Mouse (Mus musculus) liver, embryonic 12.5 days (tissue): ENCODE data around the gene Ankrd54. TPM values are rescaled to one million over a fixed set of nuclear protein-coding genes. Genes with fewer than 3 reads are reported as not detected.

ENCODE experiments used
- ATAC-seq: fragments of 200-750 bp; cut with Nextera tagmentation; 2 replicates; pipeline ENCODE4 v1.8.0; 2017; ENCODE audit warnings: moderate number of reproducible peaks, mild to moderate bottlenecking, moderate library complexity
- H3K27ac ChIP-seq: fragments of 300-500 bp; sonication (generic); 2 replicates; pipeline ENCODE4 v1.5.1; 2016; ENCODE audit warnings: mild to moderate bottlenecking
- H3K27me3 ChIP-seq: fragments of 300-500 bp; sonication (generic); replicated peaks from 2 replicates; pipeline ENCODE4 v1.6.1; 2016; ENCODE audit warnings: mild to moderate bottlenecking, moderate library complexity
- H3K36me3 ChIP-seq: fragments of 300-500 bp; sonication (generic); 2 replicates; pipeline ENCODE4 v1.6.1; 2016; ENCODE audit warnings: mild to moderate bottlenecking, moderate library complexity
- H3K4me1 ChIP-seq: fragments of 300-500 bp; sonication (generic); 2 replicates; pipeline ENCODE4 v1.6.1; 2016
- H3K4me2 ChIP-seq: fragments of 300-500 bp; sonication (generic); 2 replicates; pipeline ENCODE4 v1.6.1; 2016; ENCODE audit warnings: mild to moderate bottlenecking, moderate library complexity
- H3K4me3 ChIP-seq: fragments of 300-500 bp; sonication (generic); 2 replicates; pipeline ENCODE4 v1.5.1; 2016; ENCODE audit warnings: mild to moderate bottlenecking, moderate library complexity
- H3K9ac ChIP-seq: fragments of 300-500 bp; sonication (generic); 2 replicates; pipeline ENCODE4 v1.6.1; 2016; ENCODE audit warnings: mild to moderate bottlenecking, moderate library complexity
- H3K9me3 ChIP-seq: fragments of 300-500 bp; sonication (generic); replicated peaks from 2 replicates; pipeline ENCODE4 v1.6.1; 2016; ENCODE audit warnings: mild to moderate bottlenecking, moderate library complexity
- WGBS: fragments of 180-500 bp; shearing (Covaris S2); methylation state at CpG from one replicate; pipeline ENCODE4 v1.1.7; 2016; ENCODE audit not compliant: insufficient replicate concordance; 5-methylcytosine and 5-hydroxymethylcytosine counted together
- polyA plus RNA-seq: library from polyadenylated mRNA; unstranded; fragments of >200 nt; fragmentation: Nextera tagmentation; extraction: Ambion mirVana; gene quantifications from 2 replicates; pipeline ENCODE4 v1.2.1, GENCODE M21; 2016

The Ankrd54 gene
- polyA plus RNA-seq, 1 experiment from 2014 or later, result 61.4 TPM

GRCm38 (mm10) chr15:79056601-79057000 lies 6.1 kb downstream of the Ankrd54 start:
- 0 out of 2 replicates have a peak overlapping the region, but pooled peaks have one; percentile 7 for H3K27ac ChIP-seq
- H3K4me1 ChIP-seq, result peaks cover 58% of the 10 kb centered on the region
- 92% methylated on average over 7 of the region's 7 CpGs for WGBS

DNA sequence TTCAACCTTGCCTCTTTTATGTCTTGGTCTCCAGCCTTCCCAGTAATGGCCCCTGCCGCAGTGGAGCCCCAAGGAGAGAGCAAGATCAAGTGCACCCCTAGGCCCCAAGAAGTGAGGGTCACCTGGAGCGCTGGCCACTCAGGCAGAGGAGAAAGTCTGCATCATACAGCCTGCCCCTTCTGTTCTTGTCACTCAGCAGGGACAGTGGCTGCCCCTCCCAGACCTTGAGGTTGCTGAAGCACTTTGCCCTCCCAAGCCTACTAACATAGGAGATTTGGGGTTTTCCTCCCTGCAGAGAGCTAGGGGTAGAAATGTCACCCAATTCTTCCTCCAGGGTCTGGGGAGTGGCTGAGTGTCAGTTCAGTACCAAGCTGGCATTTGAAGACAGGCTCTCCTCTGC lies 10.3 kb downstream of the Ankrd54 start:
- Histone ChIP-seq H3K36me3 (peaks cover 57% of the 10 kb centered on the region), H3K4me2 (no peak overlapping the region), H3K9ac (0 out of 2 replicates have a peak overlapping the region, but pooled peaks have one; percentile 48), H3K4me3 (no peak overlapping the region), H3K27me3 (peaks cover 14% of the 10 kb centered on the region), H3K27ac (peak overlapping the region; percentile 74), H3K4me1 (peaks cover 34% of the 10 kb centered on the region), H3K9me3 (no peaks in the 10 kb centered on the region)
- no peak for ATAC-seq
- 87% methylated on average over 2 of the region's 2 CpGs for WGBS

More at GRCm38 (mm10) chr15:79056601-79057000, 6.1 kb downstream of the Ankrd54 start:
- Histone ChIP-seq H3K9ac (no peak overlapping the region), H3K27me3 (no peaks in the 10 kb centered on the region), H3K36me3 (peaks cover 96% of the 10 kb centered on the region), H3K4me2 (no peak overlapping the region), H3K4me3 (no peak overlapping the region), H3K9me3 (no peaks in the 10 kb centered on the region)
- no peak for ATAC-seq

- Histone ChIP-seq H3K4me2 (peak overlapping the region; percentile 3; the same call in 1 of the 2 replicates), H3K27me3 (peaks cover 21% of the 10 kb centered on the region), H3K36me3 (peaks cover 50% of the 10 kb centered on the region), H3K9ac (no peak overlapping the region), H3K27ac (peak overlapping the region; percentile 74), H3K4me3 (no peak overlapping the region), H3K4me1 (peaks cover 29% of the 10 kb centered on the region), H3K9me3 (no peaks in the 10 kb centered on the region)
- peak; percentile 33 for ATAC-seq
- 51% methylated on average over 13 of the region's 13 CpGs for WGBS
These were observed 11.0 kb downstream of the Ankrd54 start for GRCm38 (mm10) chr15:79051461-79052360.

GRCm38 (mm10) chr15:79050964-79051363 lies 11.7 kb downstream of the Ankrd54 start:
- no peak overlapping the region for H3K9ac ChIP-seq
- WGBS, result 67% methylated on average over 2 of the region's 2 CpGs
- ATAC-seq, result no peak
- H3K27me3 ChIP-seq, result peaks cover 24% of the 10 kb centered on the region
- peaks cover 29% of the 10 kb centered on the region for H3K4me1 ChIP-seq
- peaks cover 43% of the 10 kb centered on the region for H3K36me3 ChIP-seq
- peak overlapping the region; percentile 74 for H3K27ac ChIP-seq
- no peak overlapping the region for H3K4me3 ChIP-seq
- H3K4me2 ChIP-seq, result peak overlapping the region; percentile 3; the same call in 1 of the 2 replicates
- H3K9me3 ChIP-seq, result no peaks in the 10 kb centered on the region

DNA sequence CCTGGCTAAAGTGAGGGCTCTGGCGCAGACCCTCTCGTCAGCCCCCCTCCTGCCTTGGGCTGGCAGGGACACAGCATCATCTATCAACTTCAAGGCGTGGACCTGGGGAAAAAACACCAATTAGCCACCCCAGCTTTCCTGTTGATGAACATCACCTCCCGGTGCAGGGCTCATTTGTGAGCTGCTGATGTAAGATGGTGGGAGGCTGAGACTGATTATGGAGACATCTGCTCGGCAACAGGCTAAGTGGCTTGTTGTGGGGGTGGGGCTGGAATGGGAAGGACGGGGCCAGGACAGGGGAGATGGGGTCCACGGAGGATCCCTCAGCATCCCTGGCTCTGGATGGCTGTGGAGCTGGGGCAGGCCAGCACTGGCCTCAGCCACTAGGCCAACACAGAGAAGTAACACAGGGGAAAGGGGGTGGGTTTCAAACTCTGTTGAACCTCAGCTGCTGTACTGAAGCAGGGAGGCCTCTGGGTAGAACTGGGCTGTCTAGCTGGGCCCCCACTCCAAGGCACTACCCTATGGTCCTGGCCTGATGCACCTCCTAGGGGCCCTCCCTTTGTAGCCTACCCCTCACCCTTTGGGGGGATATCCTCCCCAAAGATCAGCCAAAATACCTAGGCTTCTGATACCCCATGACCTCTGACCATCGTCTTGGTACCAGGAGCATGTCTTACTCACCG lies 12.4 kb downstream of the Ankrd54 start:
- H3K36me3 ChIP-seq, result peaks cover 36% of the 10 kb centered on the region
- H3K9me3 ChIP-seq, result no peaks in the 10 kb centered on the region
- ATAC-seq, result no peak
- H3K27me3 ChIP-seq, result peaks cover 31% of the 10 kb centered on the region
- H3K4me2 ChIP-seq, result no peak overlapping the region
- no peak overlapping the region for H3K27ac ChIP-seq
- WGBS, result 62% methylated on average over 9 of the region's 9 CpGs
- H3K4me1 ChIP-seq, result peaks cover 29% of the 10 kb centered on the region
- H3K4me3 ChIP-seq, result no peak overlapping the region
- H3K9ac ChIP-seq, result no peak overlapping the region

GRCm38 (mm10) chr15:79048186-79048585 lies 14.5 kb downstream of the Ankrd54 start:
- peaks cover 52% of the 10 kb centered on the region for H3K27me3 ChIP-seq
- H3K4me2 ChIP-seq, result no peak overlapping the region
- no peaks in the 10 kb centered on the region for H3K9me3 ChIP-seq
- 67% methylated on average over 4 of the region's 4 CpGs for WGBS
- H3K27ac ChIP-seq, result no peak overlapping the region
- H3K4me3 ChIP-seq, result no peak overlapping the region
- peaks cover 15% of the 10 kb centered on the region for H3K36me3 ChIP-seq
- ATAC-seq, result no peak
- peaks cover 44% of the 10 kb centered on the region for H3K4me1 ChIP-seq
- H3K9ac ChIP-seq, result no peak overlapping the region

DNA sequence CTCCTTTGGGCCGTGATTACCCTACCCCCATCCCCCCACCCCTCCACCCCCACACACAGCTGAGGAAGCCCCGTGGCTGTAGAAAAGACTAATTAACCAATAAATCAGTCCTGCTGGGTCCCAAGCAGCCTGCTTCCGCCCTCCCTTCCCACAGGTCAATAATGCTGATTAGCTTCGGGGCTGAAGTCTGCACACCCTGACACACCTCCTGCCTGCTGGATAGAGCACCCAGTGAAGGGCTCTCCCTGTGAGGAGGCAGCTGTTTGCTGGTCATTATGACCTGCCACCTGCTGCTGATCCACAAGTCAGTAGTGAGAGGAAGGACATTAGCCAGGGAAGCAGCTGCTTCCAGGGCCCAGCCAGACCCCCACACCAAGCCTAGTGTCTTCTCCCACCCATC lies 17.9 kb downstream of the Ankrd54 start:
- Histone ChIP-seq H3K36me3 (no peaks in the 10 kb centered on the region), H3K4me1 (peaks cover 40% of the 10 kb centered on the region), H3K27me3 (peaks cover 85% of the 10 kb centered on the region), H3K4me2 (no peak overlapping the region; the same call in 1 of the 2 replicates), H3K9me3 (no peaks in the 10 kb centered on the region), H3K4me3 (no peak overlapping the region), H3K27ac (peak overlapping the region; percentile 54; the same call in 1 of the 2 replicates), H3K9ac (no peak overlapping the region)
- peak; percentile 55 for ATAC-seq
- WGBS, result 27% methylated on average over 4 of the region's 4 CpGs

DNA sequence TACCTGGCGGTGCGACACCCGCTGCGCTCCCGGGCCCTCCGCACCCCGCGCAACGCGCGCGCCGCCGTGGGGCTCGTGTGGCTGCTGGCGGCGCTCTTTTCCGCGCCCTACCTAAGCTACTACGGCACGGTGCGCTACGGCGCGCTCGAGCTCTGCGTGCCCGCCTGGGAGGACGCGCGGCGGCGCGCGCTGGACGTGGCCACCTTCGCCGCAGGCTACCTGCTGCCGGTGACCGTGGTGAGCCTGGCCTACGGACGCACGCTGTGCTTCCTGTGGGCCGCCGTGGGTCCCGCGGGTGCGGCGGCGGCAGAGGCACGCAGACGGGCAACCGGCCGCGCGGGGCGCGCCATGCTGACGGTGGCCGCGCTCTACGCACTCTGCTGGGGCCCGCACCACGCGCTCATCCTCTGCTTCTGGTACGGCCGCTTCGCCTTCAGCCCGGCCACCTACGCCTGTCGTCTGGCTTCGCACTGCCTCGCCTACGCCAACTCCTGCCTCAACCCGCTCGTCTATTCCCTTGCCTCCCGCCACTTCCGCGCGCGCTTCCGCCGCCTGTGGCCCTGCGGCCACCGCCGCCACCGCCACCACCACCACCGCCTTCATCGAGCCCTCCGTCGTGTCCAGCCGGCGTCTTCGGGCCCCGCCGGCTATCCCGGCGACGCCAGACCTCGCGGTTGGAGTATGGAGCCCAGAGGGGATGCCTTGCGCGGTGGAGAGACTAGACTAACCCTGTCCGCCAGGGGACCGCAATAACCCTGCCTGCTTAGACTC lies 19.8 kb downstream of the Ankrd54 start:
- Histone ChIP-seq H3K4me2 (peak overlapping the region; percentile 85), H3K9ac (peak overlapping the region; percentile 50; the same call in 1 of the 2 replicates), H3K27ac (no peak overlapping the region), H3K4me3 (peak overlapping the region; percentile 58), H3K9me3 (no peaks in the 10 kb centered on the region), H3K27me3 (peaks cover 84% of the 10 kb centered on the region), H3K4me1 (peaks cover 58% of the 10 kb centered on the region), H3K36me3 (no peaks in the 10 kb centered on the region)
- no peak for ATAC-seq
- 3% methylated on average over 105 of the region's 105 CpGs for WGBS

DNA sequence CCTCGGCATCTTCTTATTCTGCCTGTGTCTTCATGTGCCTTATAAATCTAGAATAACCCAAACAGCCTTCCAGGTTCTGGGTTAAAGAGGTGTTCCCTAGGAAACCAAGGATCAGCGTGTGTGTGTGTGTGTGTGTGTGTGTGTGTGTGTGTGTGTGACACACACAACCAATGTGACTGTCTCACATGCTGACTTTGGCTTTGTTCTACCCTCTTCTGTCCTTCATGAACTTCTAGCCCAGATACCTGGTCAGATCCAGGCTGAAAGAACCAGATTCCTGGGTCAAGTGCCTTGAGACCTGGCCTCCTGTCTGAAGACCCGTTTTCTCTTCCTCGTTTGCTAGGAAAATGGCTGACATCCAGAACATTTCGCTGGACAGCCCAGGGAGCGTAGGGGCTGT lies 21.1 kb downstream of the Ankrd54 start, which contains the start of gene Galr3:
Galr3 (plus strand) TSS at position 301 of the 400 bp plus-strand sequence.
- Histone ChIP-seq H3K27ac (no peak within 1 kb of the TSS), H3K9ac (peak within 1 kb of the TSS; percentile 50; the same call in 1 of the 2 replicates), H3K4me2 (peak within 1 kb of the TSS; percentile 85), H3K9me3 (no peaks in the 10 kb centered on the region), H3K27me3 (peaks cover 79% of the 10 kb centered on the region), H3K4me1 (peaks cover 61% of the 10 kb centered on the region), H3K4me3 (peak within 1 kb of the TSS; percentile 58), H3K36me3 (peaks cover 5% of the 10 kb centered on the region)
- 63% methylated on average over 6 of the region's 6 CpGs for WGBS
- no peak for ATAC-seq

GRCm38 (mm10) chr15:79040501-79041416 lies 21.9 kb downstream of the Ankrd54 start:
- Histone ChIP-seq H3K4me1 (peaks cover 61% of the 10 kb centered on the region), H3K9me3 (no peaks in the 10 kb centered on the region), H3K27me3 (peaks cover 80% of the 10 kb centered on the region), H3K9ac (peak overlapping the region; percentile 36; the same call in 1 of the 2 replicates), H3K36me3 (peaks cover 14% of the 10 kb centered on the region), H3K27ac (no peak overlapping the region), H3K4me3 (peak overlapping the region; percentile 34), H3K4me2 (peak overlapping the region; percentile 64)
- ATAC-seq, result no peak
- 13% methylated on average over 24 of the region's 24 CpGs for WGBS
